Mouse (Mus musculus): ENCODE data around the gene Zfp36l1. TPM values are rescaled to one million over a fixed set of nuclear protein-coding genes. Genes with fewer than 3 reads are reported as not detected.
A peak's percentile ranks its signal among the peaks of the same experiment; 100 is the strongest.

The Zfp36l1 gene
- total and polyA plus RNA-seq, 2 experiments from 2014 or later, result 24.1 to 37.0 TPM

- ATAC-seq, result no peak
- under 1% methylated on average over 51 of the region's 51 CpGs for WGBS
These were observed 1.4 kb upstream of the Zfp36l1 start for GRCm38 (mm10) chr12:80114031-80114891.

GRCm38 (mm10) chr12:80113586-80114021, 791 bp upstream of the Zfp36l1 start:
- TF ChIP-seq CTCF (IDR thresholded peaks at IDR 0.05; ENCODE audit: low read depth), result no peak
- Histone ChIP-seq H3K27me3 (ENCODE audit: insufficient read depth, low read length) (peaks cover 17% of the 10 kb centered on the region), H3K4me3 (ENCODE audit: low read depth, low read length) (peak overlapping the region; percentile 83), H3K9me3 (ENCODE audit: low read length) (no peaks in the 10 kb centered on the region), H3K4me1 (ENCODE audit: insufficient read depth) (peaks cover 5% of the 10 kb centered on the region; the same call in 1 of the 2 replicates), H3K4me2 (ENCODE audit: low read depth) (peak overlapping the region; percentile 98), H3K36me3 (ENCODE audit: insufficient read depth) (no peaks in the 10 kb centered on the region), H3K9ac (no peak overlapping the region; the same call in 1 of the 2 replicates), H3K27ac (ENCODE audit: low read depth, low read length) (peak overlapping the region; percentile 89)
- no peak for DNase-seq
- under 1% methylated on average over 22 of the region's 22 CpGs for WGBS
- ATAC-seq, result no peak

More at GRCm38 (mm10) chr12:80114031-80114891, 1.4 kb upstream of the Zfp36l1 start:
- peak overlapping the region; percentile 98 for H3K4me2 ChIP-seq (ENCODE audit: low read depth)
- peaks cover 5% of the 10 kb centered on the region; the same call in 1 of the 2 replicates for H3K4me1 ChIP-seq (ENCODE audit: insufficient read depth)
- peak overlapping the region; percentile 83 for H3K4me3 ChIP-seq (ENCODE audit: low read depth, low read length)
- no peaks in the 10 kb centered on the region for H3K9me3 ChIP-seq (ENCODE audit: low read length)
- H3K27me3 ChIP-seq (ENCODE audit: insufficient read depth, low read length), result peaks cover 17% of the 10 kb centered on the region
- H3K27ac ChIP-seq (ENCODE audit: low read depth, low read length), result peak overlapping the region; percentile 89
- TF ChIP-seq CTCF (IDR thresholded peaks at IDR 0.05; ENCODE audit: low read depth), result no peak
- H3K36me3 ChIP-seq (ENCODE audit: insufficient read depth), result no peaks in the 10 kb centered on the region
- peak overlapping the region; percentile 84; the same call in 1 of the 2 replicates for H3K9ac ChIP-seq
- no peak for DNase-seq

- no peaks in the 10 kb centered on the region for H3K9me3 ChIP-seq (ENCODE audit: low read length)
- H3K36me3 ChIP-seq (ENCODE audit: insufficient read depth), result no peaks in the 10 kb centered on the region
- no peak for DNase-seq
- no peak for TF ChIP-seq CTCF (IDR thresholded peaks at IDR 0.05; ENCODE audit: low read depth)
- H3K4me1 ChIP-seq (ENCODE audit: insufficient read depth), result peaks cover 5% of the 10 kb centered on the region; the same call in 1 of the 2 replicates
- WGBS, result 2% methylated on average over 26 of the region's 26 CpGs
- H3K4me2 ChIP-seq (ENCODE audit: low read depth), result peak overlapping the region; percentile 98; the same call in 1 of the 2 replicates
- peak overlapping the region; percentile 44 for H3K4me3 ChIP-seq (ENCODE audit: low read depth, low read length)
- peak overlapping the region; percentile 58 for H3K9ac ChIP-seq
- peak overlapping the region; percentile 66 for H3K27ac ChIP-seq (ENCODE audit: low read depth, low read length)
- H3K27me3 ChIP-seq (ENCODE audit: insufficient read depth, low read length), result peaks cover 17% of the 10 kb centered on the region
- no peak for ATAC-seq
These were observed 647 bp downstream of the Zfp36l1 start for GRCm38 (mm10) chr12:80112071-80112660.

GRCm38 (mm10) chr12:80111131-80112070, 1.4 kb downstream of the Zfp36l1 start:
- H3K4me3 ChIP-seq (ENCODE audit: low read depth, low read length), result peak overlapping the region; percentile 44
- H3K27ac ChIP-seq (ENCODE audit: low read depth, low read length), result peak overlapping the region; percentile 66
- 4% methylated on average over 29 of the region's 29 CpGs for WGBS
- ATAC-seq, result no peak
- H3K4me2 ChIP-seq (ENCODE audit: low read depth), result peak overlapping the region; percentile 98
- peaks cover 17% of the 10 kb centered on the region for H3K27me3 ChIP-seq (ENCODE audit: insufficient read depth, low read length)
- no peak for DNase-seq
- H3K36me3 ChIP-seq (ENCODE audit: insufficient read depth), result no peaks in the 10 kb centered on the region
- H3K9me3 ChIP-seq (ENCODE audit: low read length), result no peaks in the 10 kb centered on the region
- peak overlapping the region; percentile 58 for H3K9ac ChIP-seq
- TF ChIP-seq CTCF (IDR thresholded peaks at IDR 0.05; ENCODE audit: low read depth), result no peak
- H3K4me1 ChIP-seq (ENCODE audit: insufficient read depth), result peaks cover 5% of the 10 kb centered on the region; the same call in 1 of the 2 replicates

GRCm38 (mm10) chr12:80110546-80110870, 2.3 kb downstream of the Zfp36l1 start:
- no peaks in the 10 kb centered on the region for H3K9me3 ChIP-seq (ENCODE audit: low read length)
- H3K4me2 ChIP-seq (ENCODE audit: low read depth), result peak overlapping the region; percentile 98
- H3K4me3 ChIP-seq (ENCODE audit: low read depth, low read length), result peak overlapping the region; percentile 44
- H3K36me3 ChIP-seq (ENCODE audit: insufficient read depth), result no peaks in the 10 kb centered on the region
- 3% methylated on average over 9 of the region's 9 CpGs for WGBS
- peaks cover 5% of the 10 kb centered on the region; the same call in 1 of the 2 replicates for H3K4me1 ChIP-seq (ENCODE audit: insufficient read depth)
- no peak for ATAC-seq
- DNase-seq, result no peak
- peaks cover 17% of the 10 kb centered on the region for H3K27me3 ChIP-seq (ENCODE audit: insufficient read depth, low read length)
- 0 out of 2 replicates have a peak overlapping the region, but pooled peaks have one; percentile 21 for H3K27ac ChIP-seq (ENCODE audit: low read depth, low read length)
- peak overlapping the region; percentile 58 for H3K9ac ChIP-seq
- no peak for TF ChIP-seq CTCF (IDR thresholded peaks at IDR 0.05; ENCODE audit: low read depth)

Measured in forebrain, postnatal 0 days (tissue).